Mouse (Mus musculus) C3H10T1/2 (cell line): ENCODE data around the gene Olfr1278. TPM values are rescaled to one million over a fixed set of nuclear protein-coding genes. Genes with fewer than 3 reads are reported as not detected.

ENCODE experiments used
- polyA plus RNA-seq, 2 experiments: library from polyadenylated mRNA; unstranded; fragments of >200 nt; fragmentation: generic; extraction: Trizol; gene quantifications; one replicate each; pipeline ENCODE4 v1.2.1; 2012; ENCODE audit warnings: missing spikeins in 2 of 2

Olfr1278 gene
- not detected for polyA plus RNA-seq

DNA sequence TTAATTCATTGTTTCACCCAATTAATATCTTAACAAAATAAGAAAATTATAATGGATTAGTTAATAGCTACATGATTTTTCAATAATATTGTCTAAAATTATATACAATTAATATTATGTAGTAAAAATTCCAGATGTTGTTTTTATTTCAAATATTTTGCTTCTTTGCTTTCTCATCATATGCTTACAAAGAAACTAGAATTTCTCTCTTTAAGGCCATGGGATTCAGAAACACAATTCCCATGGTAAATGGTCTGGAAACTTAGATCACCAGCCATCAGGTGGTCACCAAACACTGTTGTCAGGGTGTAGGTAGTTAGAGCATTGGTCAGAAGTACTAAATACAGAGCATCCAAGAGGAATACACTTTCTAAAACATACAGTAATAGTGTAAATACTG lies at the start of gene Olfr1278:
Gene Olfr1278, plus strand, starts transcription at position 301 of the 400 bp plus-strand sequence.

DNA sequence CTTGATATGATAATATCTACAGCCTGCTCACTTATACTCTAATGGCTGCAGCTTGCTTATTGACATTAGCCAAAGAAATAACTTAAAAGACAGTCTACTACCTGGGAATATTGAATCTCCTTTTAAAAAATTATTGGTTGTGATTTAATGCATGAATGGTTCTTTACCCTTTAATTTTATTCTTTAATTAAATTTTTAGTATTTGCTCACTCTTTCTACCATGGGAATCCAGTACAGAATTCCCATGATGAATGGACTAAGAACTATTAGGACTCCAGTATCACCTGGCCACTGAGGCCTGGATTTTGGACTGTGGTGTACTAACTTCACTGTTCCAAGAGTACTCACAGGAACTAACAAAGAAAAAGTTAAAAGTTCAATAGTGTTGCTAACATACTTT lies 35.7 kb upstream of the Olfr1278 start, which contains the start of gene Olfr1276:
Gene Olfr1276, plus strand, starts transcription at position 301 of the 400 bp plus-strand sequence.

DNA sequence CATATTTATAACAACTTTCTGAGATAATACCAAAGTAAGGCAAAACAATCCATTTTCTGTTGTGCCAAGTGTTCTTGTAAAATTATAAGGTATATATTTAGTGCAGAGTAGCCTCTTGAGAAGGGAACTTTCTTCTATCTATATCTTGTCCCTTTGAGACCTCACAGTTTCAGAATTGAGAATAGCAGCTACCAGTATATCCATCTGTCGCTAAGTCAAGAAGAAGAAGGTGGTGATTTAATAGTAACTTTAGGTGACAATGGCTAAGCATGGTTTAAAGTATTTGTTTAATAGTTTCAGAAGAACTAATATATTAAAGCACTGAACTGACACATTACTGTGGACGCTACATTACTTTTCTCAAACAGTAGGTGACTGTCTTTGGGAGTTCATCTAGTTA lies 15.9 kb upstream of the Olfr1278 start, which contains the start of gene Olfr1277:
Gene Olfr1277, minus strand, starts transcription at position 101 of the 400 bp plus-strand sequence.

DNA sequence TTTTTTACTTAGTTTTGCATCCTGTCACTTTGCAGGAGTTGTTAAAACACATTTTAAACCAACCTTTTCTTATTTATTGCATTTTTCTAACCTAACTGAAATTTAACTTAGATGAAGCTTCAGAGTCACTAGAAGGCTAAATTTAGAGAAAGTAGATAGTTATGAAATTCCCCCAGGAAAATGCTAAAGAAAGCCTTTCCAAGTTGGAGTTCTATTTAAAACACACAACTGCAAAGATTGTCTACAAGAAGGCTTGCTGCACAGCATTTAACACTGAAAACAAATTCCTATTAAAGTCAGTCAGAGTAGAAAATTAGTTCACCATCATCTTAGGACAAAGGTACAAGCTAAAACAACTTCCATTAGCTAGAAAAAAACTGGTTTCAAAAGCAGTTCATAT lies 10.4 kb downstream of the Olfr1278 start, which contains the start of gene Olfr1279:
Gene Olfr1279, plus strand, starts transcription at position 262 of the 400 bp plus-strand sequence.

DNA sequence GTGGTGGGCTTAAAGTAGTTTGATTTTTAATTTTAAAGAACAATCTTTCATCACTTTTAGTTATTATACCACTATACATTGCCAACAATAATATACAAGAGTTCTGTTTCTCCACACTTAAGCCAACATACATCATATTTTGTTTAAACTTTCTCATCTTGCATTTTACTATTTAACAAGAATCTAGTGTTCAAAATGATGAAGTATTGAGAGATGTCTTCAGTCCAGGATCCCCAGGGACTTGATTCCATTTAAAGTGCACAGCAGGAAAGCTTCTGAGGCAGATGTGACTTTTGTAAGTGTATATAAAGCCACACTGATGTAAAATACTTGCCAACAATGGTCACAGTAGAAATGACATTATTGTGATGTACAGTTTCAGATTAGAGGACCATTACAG lies 23.8 kb downstream of the Olfr1278 start, which contains the start of gene Olfr1280:
Gene Olfr1280, plus strand, starts transcription at position 301 of the 400 bp plus-strand sequence.

DNA sequence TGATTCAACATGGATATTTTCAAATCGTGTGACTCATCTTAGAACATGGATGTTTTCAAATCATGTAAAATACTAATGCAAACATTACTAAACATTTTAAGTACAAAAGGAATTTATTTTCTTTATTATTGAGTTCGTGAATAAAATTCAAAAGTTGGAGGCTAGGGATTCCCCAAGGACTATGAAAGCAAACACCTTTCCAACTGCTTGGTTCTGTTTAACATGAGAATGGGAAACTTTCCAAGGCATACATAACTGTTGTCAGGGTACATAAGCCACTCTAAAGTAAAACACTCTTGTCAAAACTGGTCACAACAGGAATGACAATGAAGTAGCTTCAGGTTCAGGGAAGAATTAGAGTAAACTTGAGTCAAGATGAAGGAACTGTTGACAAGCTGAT lies 36.3 kb downstream of the Olfr1278 start, which contains the start of gene Olfr1281:
Gene Olfr1281, plus strand, starts transcription at position 301 of the 400 bp plus-strand sequence.

DNA sequence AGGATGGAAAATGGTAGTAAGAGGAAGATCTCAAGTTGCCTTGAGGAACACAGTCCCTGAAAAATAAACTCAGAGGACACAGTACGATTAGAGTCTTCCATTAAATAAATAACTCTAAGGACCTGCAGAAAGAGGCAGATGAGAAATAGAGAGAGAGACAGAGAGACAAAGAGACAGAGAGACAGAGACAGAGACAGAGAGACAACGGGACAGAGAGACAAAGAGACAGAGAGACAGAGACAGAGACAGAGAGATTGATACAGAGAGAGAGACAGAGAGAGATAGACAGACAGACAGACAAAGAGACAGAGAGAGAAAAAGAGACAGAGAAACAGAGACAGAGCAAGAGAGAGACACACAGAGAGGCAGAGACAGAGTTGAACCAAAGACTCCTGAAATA lies 46.0 kb downstream of the Olfr1278 start, which contains the start of gene Olfr1282:
Gene Olfr1282, minus strand, starts transcription at position 101 of the 400 bp plus-strand sequence.

Other genes starting within 250 kb of the Olfr1278 start
- gene Gm13941, start 184.2 kb upstream of the Olfr1278 start, polyA plus RNA-seq = not detected
- gene Gm15130, start 137.2 kb upstream of the Olfr1278 start, polyA plus RNA-seq = not detected
- gene 4930430A15Rik, start 60.5 kb upstream of the Olfr1278 start, polyA plus RNA-seq = not detected
- not detected for gene Olfr1275, start 54.9 kb upstream of the Olfr1278 start, polyA plus RNA-seq
- gene Olfr1276, start 35.6 kb upstream of the Olfr1278 start, polyA plus RNA-seq = not detected
- not detected for gene Olfr1277, start 16.0 kb upstream of the Olfr1278 start, polyA plus RNA-seq
- not detected for gene Olfr1279, start 10.5 kb downstream of the Olfr1278 start, polyA plus RNA-seq
- not detected for gene Olfr1280, start 23.9 kb downstream of the Olfr1278 start, polyA plus RNA-seq
- gene Olfr1281, start 36.4 kb downstream of the Olfr1278 start, polyA plus RNA-seq = not detected
- gene Olfr1282, start 45.9 kb downstream of the Olfr1278 start, polyA plus RNA-seq = not detected
- not detected for gene Olfr1283, start 76.7 kb downstream of the Olfr1278 start, polyA plus RNA-seq
- gene Olfr1284, start 85.4 kb downstream of the Olfr1278 start, polyA plus RNA-seq = not detected
- not detected for gene Olfr1286, start 133.0 kb downstream of the Olfr1278 start, polyA plus RNA-seq
- not detected for gene Olfr1287, start 159.0 kb downstream of the Olfr1278 start, polyA plus RNA-seq
- not detected for gene Olfr1288, start 184.0 kb downstream of the Olfr1278 start, polyA plus RNA-seq
- not detected for gene Olfr1289, start 190.7 kb downstream of the Olfr1278 start, polyA plus RNA-seq
- not detected for gene Olfr1290, start 203.7 kb downstream of the Olfr1278 start, polyA plus RNA-seq
- gene Olfr1291-ps1, start 207.0 kb downstream of the Olfr1278 start, polyA plus RNA-seq = not detected
- gene Olfr1293-ps, start 235.1 kb downstream of the Olfr1278 start, polyA plus RNA-seq = not detected